Mouse (Mus musculus) MEL-GATA-1-ER (cell line): ENCODE results near the gene Tspear.

ENCODE experiments used
- DNase-seq: peaks from one replicate; pipeline ENCODE4 v3.0.0-alpha.2; 2012; ENCODE audit warnings: low read depth; ENCODE audit errors: extremely low read depth

Gene Tspear

GRCm38 (mm10) chr10:77867546-77867945 lies 181.2 kb downstream of the Tspear start:
- DNase-seq = no peak

- DNase-seq = no peak
These were observed 183.3 kb downstream of the Tspear start for GRCm38 (mm10) chr10:77869651-77870050.

- no peak for DNase-seq
These were observed 192.6 kb downstream of the Tspear start for GRCm38 (mm10) chr10:77878985-77879384.

- DNase-seq = no peak
These were observed 193.9 kb downstream of the Tspear start for GRCm38 (mm10) chr10:77880305-77880704.

- no peak for DNase-seq
These were observed 196.2 kb downstream of the Tspear start for GRCm38 (mm10) chr10:77882553-77882952.

- no peak for DNase-seq
These were observed 199.8 kb downstream of the Tspear start for GRCm38 (mm10) chr10:77886007-77886747.

GRCm38 (mm10) chr10:77890987-77891565 lies 204.7 kb downstream of the Tspear start:
- no peak for DNase-seq

GRCm38 (mm10) chr10:77895562-77895961 lies 209.2 kb downstream of the Tspear start:
- no peak for DNase-seq

GRCm38 (mm10) chr10:77900126-77900525 lies 213.8 kb downstream of the Tspear start:
- DNase-seq = no peak

GRCm38 (mm10) chr10:77900903-77901818 lies 214.8 kb downstream of the Tspear start:
- no peak for DNase-seq

GRCm38 (mm10) chr10:77901871-77902210 lies 215.5 kb downstream of the Tspear start:
- DNase-seq = no peak

GRCm38 (mm10) chr10:77902211-77902893 lies 216.0 kb downstream of the Tspear start, which contains the start of gene Lrrc3:
Gene Lrrc3, minus strand, starts transcription at chr10:77902536.
- DNase-seq = no peak

GRCm38 (mm10) chr10:77902894-77903715 lies 216.7 kb downstream of the Tspear start:
- DNase-seq = peak; percentile 67

- no peak for DNase-seq
These were observed 226.2 kb downstream of the Tspear start for GRCm38 (mm10) chr10:77912605-77913004.

GRCm38 (mm10) chr10:77913292-77913691 lies 226.9 kb downstream of the Tspear start:
- no peak for DNase-seq

GRCm38 (mm10) chr10:77916636-77917335 lies 230.4 kb downstream of the Tspear start:
- DNase-seq = peak; percentile 27

- no peak for DNase-seq
These were observed 234.6 kb downstream of the Tspear start for GRCm38 (mm10) chr10:77921009-77921408.

GRCm38 (mm10) chr10:77922681-77923080 lies 236.3 kb downstream of the Tspear start:
- DNase-seq = no peak

GRCm38 (mm10) chr10:77926140-77926539 lies 239.8 kb downstream of the Tspear start:
- no peak for DNase-seq

- no peak for DNase-seq
These were observed 241.0 kb downstream of the Tspear start for GRCm38 (mm10) chr10:77927375-77927774.
